Mouse (Mus musculus) layer of hippocampus, postnatal 10 days (tissue): ENCODE measurements around the gene Edc3. TPM values are rescaled to one million over a fixed set of nuclear protein-coding genes. Genes with fewer than 3 reads are reported as not detected.

Experiments used
- DNase-seq, 2 experiments: peaks; one replicate each; pipeline ENCODE4 v3.0.0; 2021; ENCODE audit warnings: low spot score in 2 of 2
- total RNA-seq, 2 experiments: library from RNA; stranded (reverse); gene quantifications; 2 replicates each; pipeline ENCODE4 v1.2.3; 2021

The Edc3 gene
- total RNA-seq, 2 experiments from 2014 or later = 14.6 to 16.0 TPM

DNA sequence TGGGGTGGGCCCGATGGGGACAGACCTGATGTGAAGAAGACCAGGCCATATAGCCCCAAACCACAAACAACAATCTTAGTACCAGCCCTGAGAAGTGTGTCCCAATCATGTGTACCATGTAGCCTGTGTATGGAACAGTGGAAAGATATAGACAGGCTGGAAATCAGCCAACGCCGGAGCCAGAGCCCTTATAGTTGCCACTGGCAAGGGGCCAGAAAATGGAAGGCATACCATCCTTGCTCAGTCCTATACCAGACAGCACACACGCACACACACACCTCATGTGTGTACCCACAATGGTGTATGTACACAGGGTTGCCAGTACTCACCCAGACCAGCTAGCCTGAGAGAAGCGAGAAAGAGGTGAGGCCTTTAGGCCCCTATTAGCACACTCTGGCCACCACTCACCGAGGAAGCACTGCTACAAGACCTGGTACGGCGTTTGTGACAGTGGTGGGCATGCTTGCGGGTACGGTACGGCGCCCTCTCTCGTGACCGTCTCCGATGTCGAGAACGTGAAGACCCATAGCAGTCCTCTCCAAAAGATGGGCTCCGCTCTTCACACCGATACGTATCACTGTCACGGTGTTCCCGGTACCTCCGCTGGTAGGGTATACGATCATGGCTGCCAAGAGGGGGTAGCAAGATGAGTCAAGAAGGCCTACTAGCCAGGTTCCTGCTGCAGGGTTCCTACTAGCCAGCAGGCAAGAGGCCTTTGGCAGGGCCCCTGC, 52.2 kb downstream of the Edc3 start:
- DNase-seq = no peak

DNA sequence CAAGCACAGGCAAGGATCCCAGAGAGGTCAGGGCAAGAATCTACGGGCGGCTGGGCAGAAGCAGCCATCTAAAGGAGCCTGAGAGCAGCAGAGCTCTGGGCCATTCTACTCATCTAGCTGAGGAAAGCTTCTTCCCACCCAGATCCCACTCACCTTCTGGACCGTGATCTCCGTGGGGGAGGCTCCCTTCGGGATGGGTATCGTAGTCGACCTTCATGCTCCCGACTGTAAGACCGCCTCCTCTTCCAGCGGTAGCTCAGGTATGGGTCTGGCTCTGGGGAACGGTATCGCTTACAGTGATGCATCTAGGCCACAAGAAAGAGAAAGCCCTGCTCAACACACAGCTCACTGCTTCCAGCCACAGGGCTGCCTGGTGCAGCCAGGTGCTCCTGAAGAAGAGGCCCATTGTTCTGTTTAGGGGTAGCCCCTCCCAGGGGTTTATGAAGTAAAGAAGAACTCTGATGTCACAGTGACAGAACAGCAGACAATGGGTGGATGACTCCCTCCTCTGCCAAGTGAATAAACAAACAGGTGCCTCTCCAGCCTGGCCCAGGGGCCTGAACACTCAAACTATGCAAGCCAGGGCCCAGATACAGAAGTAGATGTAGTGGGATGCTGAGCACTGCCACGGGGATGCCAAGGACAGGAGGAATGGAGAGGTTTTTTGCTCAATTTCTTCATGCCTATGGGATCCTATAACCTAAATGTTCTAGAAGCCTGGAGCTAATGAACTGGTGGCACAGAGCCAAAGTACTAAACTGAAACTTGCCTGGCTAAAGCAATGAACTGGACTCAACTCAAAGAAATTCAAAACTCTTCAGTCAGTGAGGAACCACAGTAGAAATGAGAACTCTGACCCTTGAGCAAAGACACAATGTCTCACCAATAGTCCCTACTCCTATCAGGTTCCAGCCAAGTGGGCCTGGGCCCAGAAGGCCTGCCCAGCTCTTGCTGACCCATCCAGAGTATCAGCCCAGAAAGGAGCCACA, 53.5 kb downstream of the Edc3 start:
- DNase-seq = no peak

DNA sequence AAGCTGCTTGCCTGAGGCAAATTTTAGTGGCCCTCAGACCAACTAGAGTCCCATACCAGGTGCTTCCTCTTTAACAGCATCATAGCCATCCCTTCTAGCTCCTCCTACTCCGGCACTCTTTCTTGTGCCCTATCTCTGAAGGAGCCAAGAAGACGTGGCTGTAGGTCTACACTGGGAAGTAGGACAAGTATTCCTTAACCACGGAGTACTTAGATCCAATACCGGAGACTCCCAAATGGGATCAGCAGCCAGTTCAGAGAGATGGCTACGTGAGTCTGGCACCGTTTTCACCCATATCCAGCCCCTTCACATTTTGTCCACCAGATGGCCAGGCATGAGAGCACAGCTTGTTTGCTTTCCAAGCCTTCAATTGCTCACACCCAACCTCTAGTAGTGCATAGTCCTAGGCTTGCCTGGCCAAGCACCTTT, 54.2 kb downstream of the Edc3 start:
- DNase-seq = no peak

DNA sequence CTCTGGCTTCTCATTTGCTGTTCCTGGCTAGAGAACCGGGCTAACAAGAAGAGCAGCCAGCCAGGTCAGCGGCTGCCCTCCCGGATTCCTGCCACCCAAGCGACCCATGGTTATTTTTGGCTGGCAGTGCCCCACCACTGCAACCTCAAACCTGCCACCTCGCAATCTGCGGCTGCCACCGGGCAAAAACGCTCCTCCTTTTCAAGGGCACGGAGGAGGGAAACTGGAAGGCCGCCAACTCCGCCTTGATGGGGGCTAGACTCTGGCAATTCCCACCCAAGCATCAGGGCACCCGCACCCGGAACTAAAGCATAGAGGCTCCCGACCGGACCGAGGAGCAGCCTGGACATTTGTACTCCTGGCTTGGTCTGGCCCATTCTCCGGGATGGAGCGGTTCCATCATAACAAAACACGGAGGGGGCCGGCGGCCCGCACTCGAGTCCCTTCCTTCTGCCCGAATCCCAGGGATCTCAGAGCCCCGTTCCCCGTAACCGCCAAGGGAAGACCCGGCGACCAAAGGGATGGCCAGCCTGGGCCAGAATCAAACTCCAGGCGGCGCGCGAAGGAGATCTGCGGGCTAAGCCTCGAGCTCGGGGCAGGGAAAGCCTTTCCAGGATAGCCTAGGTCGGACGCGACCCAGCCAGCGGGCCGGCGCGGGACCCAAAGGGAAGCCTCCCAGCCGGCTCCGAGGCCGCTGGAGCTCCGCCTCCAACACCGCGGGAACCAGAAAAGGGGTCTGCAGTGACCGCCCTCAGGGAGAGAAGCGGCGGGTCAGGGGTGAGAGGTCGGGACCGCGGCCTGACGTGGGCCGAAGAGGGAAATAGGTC, 56.0 kb downstream of the Edc3 start:
- peak; percentile 83 to 85 for DNase-seq

DNA sequence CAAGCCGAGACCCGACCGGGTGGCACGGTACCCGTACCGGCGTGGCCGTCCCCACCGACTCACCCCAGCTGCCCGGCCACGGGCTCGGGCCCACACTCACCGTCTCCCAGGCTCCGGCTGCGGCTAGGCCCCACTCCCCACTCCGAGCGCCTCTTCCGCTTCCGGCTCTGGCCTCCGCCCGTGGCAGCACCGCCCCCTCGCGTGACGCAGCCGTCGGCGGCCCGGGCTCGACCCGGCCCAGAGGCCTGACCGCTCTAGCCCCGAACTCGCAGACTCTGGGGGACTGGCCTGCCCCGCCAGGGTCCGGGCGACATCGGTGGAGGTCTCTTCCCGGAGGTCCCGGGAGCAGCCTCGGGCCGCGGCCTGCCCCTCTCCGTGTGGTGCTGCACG, 56.6 kb downstream of the Edc3 start:
- peak; percentile 92 to 96 for DNase-seq

DNA sequence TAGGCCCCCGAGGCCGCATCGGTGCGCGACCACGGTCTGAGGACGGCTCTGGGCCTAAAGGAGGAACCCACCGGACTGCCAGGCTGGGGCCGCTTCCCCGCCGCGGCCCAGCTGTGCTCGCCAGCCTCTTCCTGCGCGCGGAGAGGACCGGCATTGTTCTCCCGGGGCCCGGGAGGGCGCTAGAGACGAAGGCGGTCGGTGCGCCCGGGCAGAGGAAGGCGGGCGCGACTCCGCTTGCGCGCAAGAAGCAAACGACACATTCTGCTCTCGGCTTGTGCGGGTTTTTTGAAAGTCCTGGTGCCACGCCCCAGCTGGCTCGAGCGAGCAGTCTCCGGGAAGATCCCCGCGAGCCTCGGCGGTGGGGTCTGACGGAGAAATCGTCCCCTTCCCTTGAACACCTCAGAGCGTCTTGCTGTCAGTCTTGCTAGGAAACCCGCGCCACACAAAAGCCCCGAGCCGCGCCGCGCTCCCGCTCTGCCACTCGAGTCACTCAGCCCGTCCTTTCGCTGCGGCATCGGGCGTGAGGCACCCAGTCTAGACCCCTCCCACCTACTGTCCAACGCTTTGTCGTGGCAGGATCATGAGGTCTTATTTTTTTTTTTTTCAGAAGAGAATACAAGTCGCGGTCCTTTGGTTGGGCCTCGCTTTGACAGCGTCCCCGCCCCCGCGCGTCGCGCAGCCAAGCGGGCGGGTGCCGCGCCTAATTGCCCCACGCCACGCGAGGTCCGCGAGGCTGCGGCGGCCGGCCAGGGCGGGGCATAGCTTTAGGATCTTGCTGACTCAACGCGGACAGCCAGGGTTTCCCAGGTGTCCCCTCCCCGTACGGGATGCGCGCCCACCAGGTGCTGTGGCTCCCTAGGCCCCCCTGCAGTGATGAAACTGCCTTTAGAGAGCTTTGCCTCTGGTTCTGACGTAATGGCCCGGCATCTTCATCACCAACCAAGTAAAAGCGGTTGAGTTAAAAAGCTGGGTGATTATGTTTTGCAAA, 57.3 kb downstream of the Edc3 start, which contains the start of gene Clk3:
Clk3 (minus strand) TSS at position 497 of the 988 bp plus-strand sequence.
- DNase-seq = peak in 1 of 2 experiments; percentile 83

DNA sequence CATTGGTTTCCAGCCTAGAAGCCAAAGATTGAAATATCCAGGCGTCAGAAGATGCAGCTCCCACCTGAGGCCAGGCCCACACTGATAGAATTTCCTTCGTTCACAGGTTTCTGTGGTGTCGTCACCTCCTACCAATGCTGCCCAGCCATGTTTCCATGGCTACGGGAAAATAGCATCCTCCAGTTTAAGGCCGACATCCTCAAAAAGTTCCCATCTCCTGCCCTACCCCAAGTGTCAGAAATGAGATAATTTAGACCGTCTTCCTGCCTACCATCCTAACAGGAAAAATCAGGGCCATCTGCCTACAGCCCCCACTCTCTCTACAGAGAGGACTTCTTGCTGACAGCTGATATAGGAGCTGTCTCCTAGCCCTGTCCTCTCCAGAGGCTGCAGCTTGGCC, 58.1 kb downstream of the Edc3 start:
- DNase-seq = no peak

DNA sequence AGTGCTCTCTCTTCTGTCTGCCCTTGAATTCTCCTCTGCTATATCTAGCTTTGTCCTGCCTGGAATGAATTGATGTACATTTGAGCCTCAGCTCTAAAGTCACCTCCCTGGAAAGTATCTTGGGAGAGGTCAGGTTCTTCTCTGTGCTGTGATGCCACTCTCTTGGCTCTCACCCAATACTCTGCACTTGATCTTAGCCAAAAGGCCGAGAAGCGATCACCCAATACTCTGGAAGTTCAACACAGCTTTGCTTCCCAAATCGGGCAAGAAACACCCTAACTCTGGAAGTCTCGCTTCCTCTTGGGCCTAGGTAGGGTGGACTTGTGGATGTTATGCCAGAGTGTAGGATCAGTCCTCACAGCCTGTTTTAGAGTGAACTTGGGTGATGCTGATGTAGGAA, 58.9 kb downstream of the Edc3 start:
- no peak for DNase-seq

DNA sequence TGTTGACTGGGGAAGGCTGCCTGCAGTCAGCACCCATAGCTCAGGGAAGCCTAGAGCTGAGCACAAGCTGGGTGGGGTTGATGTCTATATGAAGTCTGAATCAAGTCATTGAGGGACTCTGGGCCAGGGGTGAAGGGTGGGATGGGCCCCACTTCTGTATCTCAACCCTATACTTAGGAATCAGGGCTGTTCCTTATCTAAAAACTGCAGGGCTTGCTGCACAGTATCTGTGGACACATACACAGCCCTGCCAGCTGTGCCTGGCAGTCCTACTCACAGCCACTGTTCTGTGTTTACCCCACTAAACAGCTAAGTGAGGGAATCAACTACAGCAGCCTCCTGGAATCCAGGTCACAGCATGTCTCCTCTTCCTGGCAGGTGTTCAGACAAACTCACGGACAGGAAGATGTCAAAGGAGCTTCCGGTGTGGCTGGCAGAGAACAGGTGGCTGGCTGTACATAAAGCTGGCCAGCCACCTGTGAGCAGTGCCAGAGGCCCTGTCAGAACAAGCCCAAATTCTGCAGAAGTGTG, 61.3 kb downstream of the Edc3 start:
- DNase-seq = no peak

DNA sequence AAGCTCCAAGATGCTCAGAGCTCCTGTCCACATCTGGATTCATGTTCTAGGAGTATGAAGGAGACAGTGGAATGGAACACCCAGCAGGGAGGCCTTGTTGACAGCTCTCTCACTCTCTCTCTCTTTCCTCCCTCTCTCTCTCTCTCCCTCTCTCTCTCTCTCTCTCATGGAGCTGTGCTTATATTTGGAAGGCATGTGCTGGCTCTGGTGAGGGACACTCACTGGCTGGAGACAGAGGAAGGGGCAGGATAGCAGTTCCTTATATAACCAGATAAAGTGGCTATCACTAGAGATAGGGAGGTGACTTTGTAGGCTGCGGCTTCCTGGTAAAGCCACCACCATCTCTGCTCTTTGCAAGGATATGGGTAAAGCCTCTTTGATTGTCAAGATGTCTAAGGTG, 61.9 kb downstream of the Edc3 start:
- no peak for DNase-seq

DNA sequence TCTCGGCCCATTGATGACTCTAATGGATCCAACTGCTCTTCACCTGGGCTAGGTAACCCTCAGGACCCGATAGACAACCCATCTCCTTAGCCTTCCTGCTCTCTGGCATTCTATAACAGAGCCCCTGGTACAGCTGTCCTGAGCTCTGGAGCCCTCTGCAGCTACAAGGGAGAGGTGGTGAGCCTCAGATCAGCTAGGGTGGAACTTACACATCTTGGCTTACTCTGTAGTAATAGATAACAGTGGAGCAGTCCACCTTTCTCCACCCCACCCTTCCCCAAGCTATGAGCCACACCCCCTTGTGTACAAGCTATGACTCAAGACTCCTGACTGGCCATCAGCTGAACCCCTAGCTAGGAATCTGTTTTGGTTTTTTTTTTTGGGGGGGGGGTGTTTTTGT, 62.5 kb downstream of the Edc3 start:
- no peak for DNase-seq

DNA sequence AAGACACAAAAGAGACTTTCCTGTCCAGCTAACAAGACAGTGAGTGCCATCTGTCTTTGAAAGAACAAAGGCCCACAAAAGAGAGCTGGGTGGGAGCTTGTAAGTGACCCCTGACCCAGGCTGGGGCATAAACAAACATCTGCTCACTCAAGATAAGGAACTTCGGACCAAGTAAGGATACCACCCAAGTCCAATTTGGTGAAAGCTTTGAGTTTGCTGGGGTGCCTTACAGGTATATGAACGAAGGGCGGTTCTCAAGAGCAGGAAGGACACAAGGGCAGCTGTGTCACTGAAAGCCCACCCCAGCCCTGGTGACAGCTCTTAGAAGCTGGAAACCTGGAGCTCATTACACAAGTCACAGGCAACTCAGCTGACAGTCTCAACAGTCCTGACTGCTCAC, 65.4 kb downstream of the Edc3 start:
- no peak for DNase-seq

DNA sequence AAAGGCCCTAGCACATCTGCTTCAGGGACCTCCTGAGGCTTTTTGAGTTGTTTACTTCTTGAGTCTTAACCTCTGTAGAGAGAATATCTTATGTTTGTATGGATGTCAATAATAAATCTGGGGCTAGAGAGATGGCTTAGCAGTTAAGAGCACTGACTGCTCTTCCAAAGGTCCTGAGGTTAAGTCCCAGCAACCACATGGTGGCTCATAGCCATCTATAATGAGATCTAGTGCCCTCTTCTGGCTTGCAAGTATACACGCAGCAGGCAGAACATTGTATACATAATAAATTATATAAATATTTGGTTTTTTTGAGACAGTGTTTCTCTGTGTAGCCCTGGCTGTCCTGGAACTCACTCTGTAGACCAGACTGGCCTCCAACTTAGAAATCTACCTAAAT, 65.8 kb downstream of the Edc3 start:
- no peak for DNase-seq

DNA sequence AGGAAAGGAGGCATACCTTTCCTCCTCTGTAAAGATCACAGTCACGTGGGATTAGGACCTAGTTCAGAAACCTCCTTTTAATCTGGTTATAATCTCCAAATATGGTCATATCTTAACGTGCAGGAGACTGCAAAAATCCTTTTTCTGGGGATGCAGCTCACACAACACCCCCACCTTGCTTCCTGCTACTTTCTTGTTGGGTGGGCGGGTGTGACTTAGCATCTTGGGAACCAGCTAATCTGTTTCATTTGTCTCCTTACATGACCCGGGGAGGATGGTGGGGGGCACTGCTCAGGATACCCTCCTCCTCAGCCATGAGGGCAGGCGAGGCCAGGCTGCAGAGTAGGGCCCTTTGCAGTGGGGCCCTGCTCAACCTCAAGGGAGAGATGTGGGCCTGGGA, 66.7 kb downstream of the Edc3 start:
- DNase-seq = no peak

DNA sequence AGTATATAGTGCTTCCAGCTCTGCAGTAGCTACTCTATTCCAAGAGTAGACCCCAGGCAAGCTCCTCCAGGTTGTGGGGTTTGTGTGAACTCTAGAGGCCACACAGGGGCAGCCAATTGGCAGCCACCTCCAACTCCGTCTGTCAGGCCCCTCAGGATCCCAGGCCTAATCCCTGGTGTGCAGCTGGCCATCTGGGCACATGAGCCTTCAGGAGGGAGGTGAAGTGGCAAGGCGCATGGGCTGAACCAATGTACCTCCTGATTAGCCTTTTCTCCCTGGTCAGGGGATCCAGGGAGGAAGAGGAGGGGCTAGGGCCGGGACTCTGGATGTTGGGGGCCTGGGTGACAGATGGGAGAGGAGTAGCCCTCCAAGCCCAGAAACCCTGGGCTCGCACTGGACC, 67.4 kb downstream of the Edc3 start:
- no peak for DNase-seq

DNA sequence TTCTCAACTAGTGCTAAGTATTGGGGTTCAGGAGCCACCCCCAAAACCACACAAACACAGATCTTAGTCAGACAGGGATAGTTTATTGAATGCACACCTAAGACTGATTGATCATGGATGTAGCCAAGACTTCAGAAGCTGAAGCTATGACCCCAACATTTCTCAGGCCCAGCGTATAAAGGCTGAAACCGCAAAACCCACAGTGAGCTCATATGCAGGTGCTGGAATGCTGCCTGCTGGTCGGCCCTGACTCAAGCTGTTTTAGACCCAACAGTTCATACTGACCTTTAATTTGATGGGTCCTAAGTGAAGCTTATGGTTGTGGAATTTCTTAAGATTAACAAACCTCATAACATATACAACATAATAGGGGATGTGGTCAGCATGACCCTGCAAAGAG, 74.3 kb downstream of the Edc3 start:
- DNase-seq = no peak

DNA sequence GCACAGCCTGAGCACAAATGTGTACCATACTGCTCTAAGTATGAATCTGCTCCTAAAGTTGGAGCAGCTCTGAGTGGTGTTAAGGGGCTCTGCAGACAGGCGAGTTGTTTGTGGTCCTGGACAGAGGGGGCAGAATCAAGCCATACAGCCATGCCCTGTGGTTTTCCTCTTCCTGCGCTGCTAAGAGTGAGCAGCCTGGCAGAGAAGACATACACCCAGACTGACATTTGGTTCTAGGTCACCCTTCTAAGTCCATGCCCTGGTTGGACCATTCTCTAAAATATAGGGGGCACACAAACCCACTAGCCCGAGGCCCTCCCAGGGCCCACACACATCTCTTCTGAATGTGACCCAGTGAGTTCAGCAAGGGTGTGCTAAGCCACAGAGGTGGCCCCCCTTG, 81.4 kb downstream of the Edc3 start:
- DNase-seq = no peak

DNA sequence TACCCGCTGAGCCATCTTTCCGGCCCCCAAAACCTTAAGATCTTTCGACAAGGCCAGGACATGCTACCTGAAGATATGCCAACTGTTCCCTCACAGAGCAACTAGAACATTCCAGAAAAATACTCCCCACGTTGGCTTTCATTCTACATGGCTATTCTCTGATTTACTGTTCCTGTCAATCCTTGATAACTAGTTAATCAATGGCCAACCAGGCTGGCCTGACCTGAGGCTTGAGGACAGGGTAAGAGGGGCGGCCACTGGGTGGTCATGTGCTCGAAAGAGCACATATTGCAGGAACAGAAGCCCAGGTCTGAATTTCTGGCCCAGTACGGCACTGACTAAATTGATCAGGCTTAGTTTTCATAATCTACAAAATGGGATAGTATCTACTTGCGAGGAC, 89.1 kb downstream of the Edc3 start:
- no peak for DNase-seq

DNA sequence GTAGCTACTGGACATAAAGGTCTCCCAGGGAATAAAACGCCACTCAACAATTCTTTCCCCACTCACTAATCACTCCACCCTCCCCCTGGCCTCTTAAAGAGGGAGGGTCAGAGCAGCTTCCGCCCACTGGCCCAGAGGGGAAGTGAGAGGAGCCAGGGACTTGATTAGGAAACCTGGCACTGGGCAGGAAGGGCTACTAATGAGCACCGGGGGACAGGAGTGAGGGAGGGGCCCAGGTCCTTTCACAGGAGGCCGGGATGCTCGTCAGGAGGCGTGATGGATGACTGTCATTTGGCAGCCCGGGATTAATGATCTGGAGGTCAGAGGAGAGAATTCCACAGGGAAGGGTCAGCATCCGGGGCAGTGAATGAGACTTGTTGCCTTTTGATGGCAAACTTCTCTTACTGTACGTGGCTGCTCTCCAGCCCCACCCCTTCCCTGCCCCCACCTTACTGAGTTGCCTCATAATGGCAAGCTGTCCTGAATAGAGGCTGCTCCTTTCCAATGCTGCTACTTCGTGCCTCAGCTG, 90.4 kb downstream of the Edc3 start:
- no peak for DNase-seq
